Mouse (Mus musculus) neural tube, embryonic 14.5 days (tissue): Measurements from ENCODE around the gene Gm42791. TPM values are rescaled to one million over a fixed set of nuclear protein-coding genes. Genes with fewer than 3 reads are reported as not detected.

Experiments
- ATAC-seq: fragments of 200-750 bp; cut with Nextera tagmentation; 2 replicates; pipeline ENCODE4 v1.8.0; 2017; ENCODE audit warnings: low read depth, mild to moderate bottlenecking, moderate TSS enrichment, moderate library complexity
- H3K27ac ChIP-seq: fragments of 300-500 bp; sonication (generic); 2 replicates; pipeline ENCODE4 v1.5.1; 2014; ENCODE audit warnings: low read depth, mild to moderate bottlenecking, control low read depth, low read length, moderate library complexity, mixed read lengths
- H3K27me3 ChIP-seq: fragments of 300-500 bp; sonication (generic); 2 replicates; pipeline ENCODE4 v1.6.1; 2014; ENCODE audit warnings: low read length; ENCODE audit not compliant: control insufficient read depth, insufficient read depth
- H3K36me3 ChIP-seq: fragments of 300-500 bp; sonication (generic); 2 replicates; pipeline ENCODE4 v1.6.1; 2014; ENCODE audit warnings: low read length, mixed read lengths; ENCODE audit not compliant: control insufficient read depth, insufficient read depth
- H3K4me1 ChIP-seq: fragments of 300-500 bp; sonication (generic); 2 replicates; pipeline ENCODE4 v1.6.1; 2014; ENCODE audit warnings: low read length; ENCODE audit not compliant: control insufficient read depth, insufficient read depth
- H3K4me2 ChIP-seq: fragments of 300-500 bp; sonication (generic); 2 replicates; pipeline ENCODE4 v1.6.1; 2014; ENCODE audit warnings: mild to moderate bottlenecking, low read depth, low read length, control low read depth
- H3K4me3 ChIP-seq: fragments of 300-500 bp; sonication (generic); 2 replicates; pipeline ENCODE4 v1.5.1; 2014; ENCODE audit warnings: low read depth, low read length, control low read depth, mixed read lengths
- H3K9ac ChIP-seq: fragments of 300-500 bp; sonication (generic); replicated peaks from 2 replicates; pipeline ENCODE4 v1.6.1; 2014; ENCODE audit warnings: low read depth, mild to moderate bottlenecking, control low read depth, low read length, mixed read lengths
- H3K9me3 ChIP-seq: fragments of 300-500 bp; sonication (generic); 2 replicates; pipeline ENCODE4 v1.6.1; 2016; ENCODE audit warnings: low read length; ENCODE audit not compliant: control insufficient read depth
- WGBS: fragments of 180-500 bp; shearing (Covaris S2); extraction: QIAGEN DNeasy Blood & Tissue Kit; methylation state at CpG from one replicate; pipeline ENCODE4 v1.1.7; 2014; 5-methylcytosine and 5-hydroxymethylcytosine counted together
- polyA plus RNA-seq: library from polyadenylated mRNA; unstranded; fragments of >200 nt; fragmentation: Nextera tagmentation; extraction: Ambion mirVana; gene quantifications from 2 replicates; pipeline ENCODE4 v1.2.1, GENCODE M21; 2014

Gm42791 gene
- not detected in 2 replicates for polyA plus RNA-seq

GRCm38 (mm10) chr5:148994706-148995414 is at the start of gene Gm42791:
TSS of gene Gm42791 (minus strand) at chr5:148995147.
- under 1% methylated on average over 33 of the region's 33 CpGs for WGBS
- ATAC-seq, result peak; percentile 88
- H3K27ac ChIP-seq, result peak within 1 kb of the TSS; percentile 91
- H3K4me3 ChIP-seq, result peak within 1 kb of the TSS; percentile 45
- H3K36me3 ChIP-seq, result no peaks in the 10 kb centered on the region
- no peaks in the 10 kb centered on the region for H3K27me3 ChIP-seq
- H3K4me2 ChIP-seq, result peak within 1 kb of the TSS; percentile 86
- no peaks in the 10 kb centered on the region for H3K9me3 ChIP-seq
- peak within 1 kb of the TSS; percentile 63 for H3K9ac ChIP-seq
- H3K4me1 ChIP-seq, result peaks cover 10% of the 10 kb centered on the region; the same call in 1 of the 2 replicates

DNA sequence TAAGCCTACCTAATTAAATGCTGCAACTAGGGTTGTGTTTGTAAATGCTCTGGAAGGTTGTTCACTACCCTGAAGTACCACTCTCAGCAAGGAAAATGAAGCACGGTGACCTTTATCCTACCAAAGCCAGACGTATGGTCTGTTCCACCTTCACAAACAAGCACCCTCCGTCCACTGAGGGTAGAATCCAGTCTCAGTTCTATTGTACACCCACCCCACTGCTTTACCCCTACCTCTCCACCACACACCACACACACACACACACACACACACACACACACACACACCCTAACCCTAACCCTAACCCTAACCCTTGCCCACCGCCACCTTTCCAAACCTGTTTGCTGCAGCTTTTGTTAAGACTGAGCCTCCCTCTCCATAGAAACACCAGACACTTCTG is 49.1 kb upstream of the Gm42791 start:
- H3K27ac ChIP-seq, result no peak overlapping the region
- ATAC-seq, result no peak
- WGBS, result 81% methylated on average over 4 of the region's 4 CpGs

GRCm38 (mm10) chr5:149043240-149043639 is 48.3 kb upstream of the Gm42791 start:
- no peak overlapping the region for H3K27ac ChIP-seq
- 0 out of 2 replicates have a peak, but pooled peaks cover 6% of the 10 kb centered on the region for H3K36me3 ChIP-seq
- WGBS, result 83% methylated on average over 6 of the region's 6 CpGs
- no peaks in the 10 kb centered on the region for H3K27me3 ChIP-seq
- no peaks in the 10 kb centered on the region for H3K4me1 ChIP-seq
- no peak overlapping the region for H3K4me2 ChIP-seq
- no peak for ATAC-seq
- H3K9ac ChIP-seq, result no peak overlapping the region
- no peak overlapping the region for H3K4me3 ChIP-seq
- H3K9me3 ChIP-seq, result no peaks in the 10 kb centered on the region

More for the DNA sequence above, 49.1 kb upstream of the Gm42791 start:
- no peaks in the 10 kb centered on the region for H3K9me3 ChIP-seq
- no peak overlapping the region for H3K4me2 ChIP-seq
- H3K4me3 ChIP-seq, result no peak overlapping the region
- H3K36me3 ChIP-seq, result 0 out of 2 replicates have a peak, but pooled peaks cover 6% of the 10 kb centered on the region
- no peaks in the 10 kb centered on the region for H3K4me1 ChIP-seq
- no peak overlapping the region for H3K9ac ChIP-seq
- no peaks in the 10 kb centered on the region for H3K27me3 ChIP-seq

GRCm38 (mm10) chr5:149039825-149040224 is 44.9 kb upstream of the Gm42791 start:
- Histone ChIP-seq H3K36me3 (no peaks in the 10 kb centered on the region), H3K9me3 (no peaks in the 10 kb centered on the region), H3K4me2 (no peak overlapping the region), H3K9ac (no peak overlapping the region), H3K4me1 (no peaks in the 10 kb centered on the region), H3K27me3 (no peaks in the 10 kb centered on the region), H3K27ac (no peak overlapping the region), H3K4me3 (no peak overlapping the region)
- 92% methylated on average over 5 of the region's 5 CpGs for WGBS
- no peak for ATAC-seq

- H3K36me3 ChIP-seq, result no peaks in the 10 kb centered on the region
These were observed 42.8 kb upstream of the Gm42791 start for GRCm38 (mm10) chr5:149037729-149038128.

DNA sequence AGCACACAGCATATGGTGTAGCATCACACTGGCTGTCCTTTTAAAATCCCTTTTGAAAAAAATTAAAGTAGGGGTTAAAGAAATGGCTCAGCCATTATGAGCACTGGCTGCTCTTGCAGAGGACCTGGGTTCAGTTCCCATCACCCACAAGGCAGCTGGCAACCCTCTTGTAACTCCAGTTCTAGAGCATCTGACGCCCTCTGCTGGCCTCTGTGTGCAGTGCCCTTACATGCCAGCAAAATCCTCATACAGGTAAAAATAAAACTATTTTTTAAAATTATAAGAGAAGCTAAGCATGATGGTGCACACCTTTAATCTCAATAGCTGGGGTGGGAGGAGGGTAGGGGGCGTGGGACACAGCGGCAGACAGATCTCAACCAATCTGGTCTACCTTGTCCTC is 42.0 kb upstream of the Gm42791 start:
- Histone ChIP-seq H3K27me3 (no peaks in the 10 kb centered on the region), H3K9ac (no peak overlapping the region), H3K4me2 (no peak overlapping the region), H3K4me3 (no peak overlapping the region), H3K36me3 (no peaks in the 10 kb centered on the region), H3K27ac (no peak overlapping the region), H3K4me1 (0 out of 2 replicates have a peak, but pooled peaks cover under 1% of the 10 kb centered on the region), H3K9me3 (no peaks in the 10 kb centered on the region)
- ATAC-seq, result no peak
- 93% methylated on average over 3 of the region's 3 CpGs for WGBS

More at GRCm38 (mm10) chr5:149037729-149038128, 42.8 kb upstream of the Gm42791 start:
- no peak overlapping the region for H3K9ac ChIP-seq
- no peaks in the 10 kb centered on the region for H3K9me3 ChIP-seq
- H3K4me1 ChIP-seq, result no peaks in the 10 kb centered on the region
- no peaks in the 10 kb centered on the region for H3K27me3 ChIP-seq
- ATAC-seq, result peak; percentile 44; the same call in 1 of the 2 replicates
- H3K4me2 ChIP-seq, result 0 out of 2 replicates have a peak overlapping the region, but pooled peaks have one; percentile 14
- WGBS, result 15% methylated on average over 10 of the region's 10 CpGs
- H3K4me3 ChIP-seq, result no peak overlapping the region
- H3K27ac ChIP-seq, result no peak overlapping the region

DNA sequence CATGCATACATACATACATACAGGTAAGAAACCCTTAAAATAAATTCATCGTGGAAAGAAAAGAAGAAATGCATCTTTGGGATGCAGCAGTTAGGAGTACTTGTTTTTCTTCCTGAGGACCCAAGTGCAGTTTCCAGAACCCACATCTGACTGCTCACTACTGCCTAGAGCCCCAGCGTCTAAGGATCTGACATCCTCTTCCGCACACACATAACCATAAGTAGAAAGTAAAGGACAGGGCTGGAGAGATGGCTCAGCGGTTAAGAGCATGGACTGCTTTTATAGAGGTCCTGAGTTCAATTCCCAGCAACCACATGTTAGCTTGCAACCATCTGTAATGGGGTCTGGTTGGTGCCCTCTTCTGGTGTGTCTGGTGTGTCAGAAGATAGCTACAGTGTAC is 37.5 kb upstream of the Gm42791 start:
- H3K4me2 ChIP-seq, result no peak overlapping the region
- ATAC-seq, result no peak
- H3K27me3 ChIP-seq, result no peaks in the 10 kb centered on the region
- 95% methylated on average over 4 of the region's 4 CpGs for WGBS
- no peaks in the 10 kb centered on the region for H3K9me3 ChIP-seq
- no peak overlapping the region for H3K9ac ChIP-seq
- H3K36me3 ChIP-seq, result no peaks in the 10 kb centered on the region
- 0 out of 2 replicates have a peak, but pooled peaks cover 6% of the 10 kb centered on the region for H3K4me1 ChIP-seq
- H3K27ac ChIP-seq, result no peak overlapping the region
- H3K4me3 ChIP-seq, result no peak overlapping the region

DNA sequence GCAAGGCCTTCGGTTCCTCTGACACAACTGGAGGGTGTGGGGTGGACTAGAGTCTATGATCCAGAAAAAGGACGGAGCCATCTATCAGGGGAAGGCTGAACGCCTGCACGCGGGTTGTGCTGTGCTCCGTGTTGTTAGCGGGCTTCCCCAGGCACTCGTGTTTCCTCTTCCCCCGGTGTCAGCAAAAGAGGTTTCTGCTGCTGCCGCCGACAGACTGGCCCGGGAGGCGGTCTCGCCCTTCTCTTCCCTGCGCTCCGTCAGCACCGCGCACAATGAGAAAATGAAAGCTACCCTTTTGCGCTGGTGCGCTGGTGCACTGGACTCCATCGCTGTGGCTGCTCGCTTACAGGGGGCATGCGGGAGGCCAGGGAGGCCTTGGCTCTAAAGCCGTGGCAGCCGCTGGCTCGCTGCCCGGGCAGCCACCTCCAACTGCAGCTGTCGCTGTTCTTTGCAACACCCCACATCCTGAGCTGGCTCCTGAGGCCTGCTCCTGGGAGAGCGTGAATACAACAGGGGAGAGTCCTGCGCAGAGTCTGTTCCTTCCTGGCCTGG is 36.3 kb upstream of the Gm42791 start:
- Histone ChIP-seq H3K4me2 (peak overlapping the region; percentile 50), H3K4me3 (peak overlapping the region; percentile 16), H3K4me1 (0 out of 2 replicates have a peak, but pooled peaks cover 6% of the 10 kb centered on the region), H3K27me3 (no peaks in the 10 kb centered on the region), H3K36me3 (no peaks in the 10 kb centered on the region), H3K27ac (peak overlapping the region; percentile 79), H3K9ac (peak overlapping the region; percentile 32; the same call in 1 of the 2 replicates), H3K9me3 (no peaks in the 10 kb centered on the region)
- WGBS, result 2% methylated on average over 30 of the region's 30 CpGs
- ATAC-seq, result peak; percentile 76

DNA sequence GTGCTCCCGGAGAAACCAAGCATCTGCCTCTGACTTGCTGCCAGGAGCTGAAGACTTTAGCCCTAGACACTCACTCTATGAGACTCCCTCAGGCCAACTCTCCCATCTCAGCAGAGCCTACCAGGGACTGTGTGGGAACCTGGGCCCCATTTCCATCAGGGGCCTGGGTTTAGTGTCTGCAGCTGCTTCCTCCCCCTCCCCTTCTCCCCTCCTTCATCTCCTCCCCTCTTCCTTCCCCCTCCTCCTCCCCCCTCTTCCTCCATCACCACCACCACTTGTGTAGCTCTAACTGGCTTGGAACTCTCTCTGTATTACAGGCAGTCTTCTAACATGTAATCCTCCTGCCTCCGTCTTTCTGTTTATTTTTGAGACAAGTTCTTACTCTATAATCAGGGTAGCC is 35.2 kb upstream of the Gm42791 start:
- no peak for ATAC-seq

More for the DNA sequence above, 35.2 kb upstream of the Gm42791 start:
- no peaks in the 10 kb centered on the region for H3K27me3 ChIP-seq
- no peaks in the 10 kb centered on the region for H3K9me3 ChIP-seq
- 51% methylated on average over 2 of the region's 2 CpGs for WGBS
- H3K4me2 ChIP-seq, result no peak overlapping the region
- H3K9ac ChIP-seq, result no peak overlapping the region
- no peak overlapping the region for H3K4me3 ChIP-seq
- H3K36me3 ChIP-seq, result no peaks in the 10 kb centered on the region
- no peak overlapping the region for H3K27ac ChIP-seq
- 0 out of 2 replicates have a peak, but pooled peaks cover 6% of the 10 kb centered on the region for H3K4me1 ChIP-seq
